Mouse (Mus musculus): ENCODE data around the gene Basp1.

DNA sequence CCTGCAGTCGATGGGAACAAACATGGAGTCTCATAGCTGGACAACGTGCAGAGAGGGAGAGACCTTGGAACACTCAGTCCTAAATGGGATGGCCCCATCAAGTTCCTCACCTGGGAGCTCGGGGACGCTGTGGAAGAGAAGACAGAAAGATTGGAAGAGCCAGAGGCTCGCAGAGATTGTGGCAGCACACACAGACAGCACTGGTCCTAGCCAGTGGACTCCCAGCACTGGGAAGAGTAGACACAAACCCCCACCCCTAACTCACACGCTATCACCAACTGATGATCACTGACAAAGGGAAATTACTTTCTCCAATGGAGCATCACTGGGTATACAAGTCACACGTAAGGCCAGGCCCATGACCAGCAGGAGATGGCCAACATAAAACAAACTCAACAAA, 15.4 kb upstream of the Basp1 start:
- TF ChIP-seq CTCF (IDR thresholded peaks at IDR 0.05; ENCODE audit: low read depth) (no peak), EP300 (IDR thresholded peaks at IDR 0.05; ENCODE audit: low read depth) (no peak)
